Mouse (Mus musculus) hindbrain, embryonic 11.5 days (tissue): ENCODE measurements at regions not wholly inside any gene's neighbourhood (a gene's known extent, or its start where the extent isn't known, plus 50 kb on each side); places are given as distances from the start of the nearest gene placed in this dataset.

Experiments
- ATAC-seq: fragments of 200-750 bp; cut with Nextera tagmentation; 2 replicates; pipeline ENCODE4 v1.8.0; 2017; ENCODE audit warnings: mild to moderate bottlenecking, moderate TSS enrichment, moderate library complexity; ENCODE audit not compliant: low FRiP score
- DNase-seq: peaks from one replicate; pipeline ENCODE4 v3.0.0-alpha.2; 2015; ENCODE audit warnings: low spot score
- H3K27ac ChIP-seq: fragments of 300-500 bp; sonication (generic); 2 replicates; pipeline ENCODE4 v1.5.1; 2014; ENCODE audit warnings: mild to moderate bottlenecking, low read depth, low read length
- H3K27me3 ChIP-seq: fragments of 300-500 bp; sonication (generic); 2 replicates; pipeline ENCODE4 v1.6.1; 2014; ENCODE audit warnings: mild to moderate bottlenecking, low read length, moderate library complexity, mixed read lengths; ENCODE audit not compliant: control insufficient read depth, insufficient read depth
- H3K36me3 ChIP-seq: fragments of 300-500 bp; sonication (generic); 2 replicates; pipeline ENCODE4 v1.6.1; 2014; ENCODE audit warnings: mild to moderate bottlenecking, low read length, moderate library complexity, mixed read lengths; ENCODE audit not compliant: control insufficient read depth, insufficient read depth
- H3K4me1 ChIP-seq: fragments of 300-500 bp; sonication (generic); replicated peaks from 2 replicates; pipeline ENCODE4 v1.6.1; 2014; ENCODE audit warnings: low read length, mixed read lengths; ENCODE audit not compliant: control insufficient read depth, insufficient read depth
- H3K4me2 ChIP-seq: fragments of 300-500 bp; sonication (generic); replicated peaks from 2 replicates; pipeline ENCODE4 v1.6.1; 2014; ENCODE audit warnings: mild to moderate bottlenecking, low read depth, low read length
- H3K4me3 ChIP-seq: fragments of 300-500 bp; sonication (generic); 2 replicates; pipeline ENCODE4 v1.5.1; 2014; ENCODE audit warnings: low read depth, low read length
- H3K9ac ChIP-seq: fragments of 300-500 bp; sonication (generic); 2 replicates; pipeline ENCODE4 v1.6.1; 2014; ENCODE audit warnings: low read depth, low read length
- H3K9me3 ChIP-seq: fragments of 300-500 bp; sonication (generic); 2 replicates; pipeline ENCODE4 v1.6.1; 2016; ENCODE audit warnings: low read length; ENCODE audit not compliant: control insufficient read depth
- WGBS: fragments of 180-500 bp; shearing (Covaris S2); extraction: QIAGEN DNeasy Blood & Tissue Kit; methylation state at CpG from one replicate; pipeline ENCODE4 v1.1.7; 2014; 5-methylcytosine and 5-hydroxymethylcytosine counted together

- ATAC-seq (no peak), DNase-seq (no peak)
- Histone ChIP-seq H3K27ac (no peak overlapping the region), H3K4me2 (no peak overlapping the region), H3K27me3 (no peaks in the 10 kb centered on the region), H3K36me3 (no peaks in the 10 kb centered on the region), H3K9ac (no peak overlapping the region), H3K9me3 (no peaks in the 10 kb centered on the region), H3K4me3 (no peak overlapping the region), H3K4me1 (no peaks in the 10 kb centered on the region)
- WGBS = 70% methylated on average over 2 of the region's 2 CpGs
These were observed 104.5 kb upstream of the Npy2r start for GRCm38 (mm10) chr3:82652346-82652745.

- Histone ChIP-seq H3K27me3 (no peaks in the 10 kb centered on the region), H3K9ac (no peak overlapping the region), H3K36me3 (no peaks in the 10 kb centered on the region), H3K27ac (no peak overlapping the region), H3K9me3 (no peaks in the 10 kb centered on the region), H3K4me1 (no peaks in the 10 kb centered on the region), H3K4me3 (no peak overlapping the region), H3K4me2 (no peak overlapping the region)
- WGBS = 86% methylated on average over 2 of the region's 2 CpGs
- no peak for DNase-seq
- ATAC-seq = no peak
These were observed 92.2 kb upstream of the Npy2r start for GRCm38 (mm10) chr3:82640052-82640451.

GRCm38 (mm10) chr3:82636666-82637065 lies 88.8 kb upstream of the Npy2r start:
- H3K9ac ChIP-seq = no peak overlapping the region
- no peaks in the 10 kb centered on the region for H3K4me1 ChIP-seq
- H3K4me2 ChIP-seq = no peak overlapping the region
- no peaks in the 10 kb centered on the region for H3K9me3 ChIP-seq
- H3K36me3 ChIP-seq = no peaks in the 10 kb centered on the region
- peak; percentile 43; the same call in 1 of the 2 replicates for ATAC-seq
- WGBS = 16% methylated on average over 3 of the region's 3 CpGs
- no peaks in the 10 kb centered on the region for H3K27me3 ChIP-seq
- peak; percentile 8 for DNase-seq
- H3K27ac ChIP-seq = no peak overlapping the region
- H3K4me3 ChIP-seq = no peak overlapping the region

GRCm38 (mm10) chr3:82620418-82621003 lies 72.6 kb upstream of the Npy2r start:
- Histone ChIP-seq H3K4me1 (no peaks in the 10 kb centered on the region), H3K27me3 (no peaks in the 10 kb centered on the region), H3K9ac (no peak overlapping the region), H3K36me3 (no peaks in the 10 kb centered on the region), H3K27ac (no peak overlapping the region), H3K9me3 (no peaks in the 10 kb centered on the region), H3K4me2 (no peak overlapping the region), H3K4me3 (no peak overlapping the region)
- DNase-seq (no peak), ATAC-seq (no peak)
- WGBS = 79% methylated on average over 3 of the region's 3 CpGs

- H3K4me1 ChIP-seq = no peaks in the 10 kb centered on the region
- 88% methylated on average over 5 of the region's 5 CpGs for WGBS
- no peak overlapping the region for H3K4me2 ChIP-seq
- H3K36me3 ChIP-seq = no peaks in the 10 kb centered on the region
- no peak overlapping the region for H3K9ac ChIP-seq
- H3K4me3 ChIP-seq = no peak overlapping the region
- no peak overlapping the region for H3K27ac ChIP-seq
- DNase-seq (no peak), ATAC-seq (no peak)
- H3K9me3 ChIP-seq = no peaks in the 10 kb centered on the region
- no peaks in the 10 kb centered on the region for H3K27me3 ChIP-seq
These were observed 71.5 kb upstream of the Npy2r start for GRCm38 (mm10) chr3:82619371-82619770.

- 95% methylated on average over 4 of the region's 4 CpGs for WGBS
- ATAC-seq (no peak), DNase-seq (no peak)
- no peak overlapping the region for H3K27ac ChIP-seq
- no peak overlapping the region for H3K4me3 ChIP-seq
- H3K4me2 ChIP-seq = no peak overlapping the region
- H3K9ac ChIP-seq = no peak overlapping the region
- no peaks in the 10 kb centered on the region for H3K27me3 ChIP-seq
- H3K9me3 ChIP-seq = no peaks in the 10 kb centered on the region
- no peaks in the 10 kb centered on the region for H3K36me3 ChIP-seq
- no peaks in the 10 kb centered on the region for H3K4me1 ChIP-seq
These were observed 54.0 kb upstream of the Npy2r start for GRCm38 (mm10) chr3:82601880-82602279.

- no peak for ATAC-seq
- 88% methylated on average over 1 of the region's 1 CpGs for WGBS
These were observed 50.8 kb upstream of the Npy2r start for GRCm38 (mm10) chr3:82598656-82599055.

More at GRCm38 (mm10) chr3:82598656-82599055, 50.8 kb upstream of the Npy2r start:
- Histone ChIP-seq H3K4me2 (no peak overlapping the region), H3K9ac (no peak overlapping the region), H3K4me1 (no peaks in the 10 kb centered on the region), H3K4me3 (no peak overlapping the region), H3K27me3 (no peaks in the 10 kb centered on the region), H3K36me3 (no peaks in the 10 kb centered on the region), H3K27ac (no peak overlapping the region), H3K9me3 (no peaks in the 10 kb centered on the region)
- DNase-seq = no peak
